Mouse (Mus musculus) myocyte (in vitro differentiated cells): ENCODE data around the gene Med29. TPM values are rescaled to one million over a fixed set of nuclear protein-coding genes. Genes with fewer than 3 reads are reported as not detected.
A peak's percentile ranks its signal among the peaks of the same experiment; 100 is the strongest.

Source experiments
- H3K27me3 ChIP-seq: one replicate; pipeline ENCODE4 v1.6.1; 2011; ENCODE audit not compliant: control insufficient read depth, insufficient read depth, insufficient read length
- H3K36me3 ChIP-seq: one replicate; pipeline ENCODE4 v1.6.1; 2011; ENCODE audit not compliant: control insufficient read depth, insufficient read depth
- H3K4me2 ChIP-seq: one replicate; pipeline ENCODE4 v1.6.1; 2011; ENCODE audit warnings: low read depth, control low read depth
- H3K4me3 ChIP-seq: one replicate; pipeline ENCODE4 v1.5.1; 2011; ENCODE audit warnings: mild to moderate bottlenecking, control low read depth, moderate library complexity
- H3K79me2 ChIP-seq: one replicate; pipeline ENCODE4 v1.6.1; 2011; ENCODE audit not compliant: control insufficient read depth, insufficient read depth
- H3ac ChIP-seq: one replicate; pipeline ENCODE4 v1.6.1; 2011; ENCODE audit not compliant: control insufficient read depth, insufficient read length
- CEBPB ChIP-seq: IDR thresholded peaks from 2 replicates; pipeline ENCODE4 v1.6.1; 2011; ENCODE audit warnings: mild to moderate bottlenecking, moderate library complexity; ENCODE audit not compliant: poor library complexity, insufficient read depth, severe bottlenecking
- E2F4 ChIP-seq: IDR thresholded peaks from one replicate; pipeline ENCODE4 v1.6.1; 2011; ENCODE audit warnings: mild to moderate bottlenecking, control low read depth, moderate library complexity; ENCODE audit not compliant: insufficient read depth
- MAX ChIP-seq: IDR thresholded peaks from one replicate; pipeline ENCODE4 v1.6.1; 2011; ENCODE audit warnings: low read depth, mild to moderate bottlenecking, control low read depth
- MYOD1 ChIP-seq, 3 experiments: IDR thresholded peaks; one replicate each; pipeline ENCODE4 v1.6.1; 2011; ENCODE audit warnings: control low read depth in 2 of 3, low read depth in 2 of 3, mild to moderate bottlenecking in 2 of 3, moderate library complexity in 1 of 3; ENCODE audit not compliant: insufficient read length in 2 of 3, control insufficient read depth in 1 of 3
- MYOG ChIP-seq, 3 experiments: IDR thresholded peaks; one replicate each; pipeline ENCODE4 v1.6.1; 2011; ENCODE audit warnings: control low read depth in 2 of 3, low read depth in 2 of 3, mild to moderate bottlenecking in 2 of 3; ENCODE audit not compliant: insufficient read length in 2 of 3, control insufficient read depth in 1 of 3, insufficient read depth in 1 of 3
- POLR2A ChIP-seq: IDR thresholded peaks from one replicate; pipeline ENCODE4 v1.6.1; 2011; ENCODE audit warnings: low read depth, mild to moderate bottlenecking, control low read depth, moderate library complexity; ENCODE audit not compliant: insufficient read length
- POLR2AphosphoS2 ChIP-seq: IDR thresholded peaks from one replicate; pipeline ENCODE4 v1.6.1; 2011; ENCODE audit warnings: low read depth, control low read depth; ENCODE audit not compliant: insufficient read length
- REST ChIP-seq: IDR thresholded peaks from one replicate; pipeline ENCODE4 v1.6.1; 2011; ENCODE audit warnings: mild to moderate bottlenecking, control low read depth, moderate library complexity; ENCODE audit not compliant: insufficient read depth, insufficient read length
- SRF ChIP-seq: IDR thresholded peaks from one replicate; pipeline ENCODE4 v1.6.1; 2011; ENCODE audit warnings: low read depth; ENCODE audit not compliant: control insufficient read depth, insufficient read length
- TCF3 ChIP-seq: IDR thresholded peaks from one replicate; pipeline ENCODE4 v1.6.1; 2011; ENCODE audit warnings: low read depth, control low read depth; ENCODE audit not compliant: insufficient read length
- USF1 ChIP-seq: IDR thresholded peaks from one replicate; pipeline ENCODE4 v1.6.1; 2011; ENCODE audit warnings: low read depth, mild to moderate bottlenecking, control low read depth, moderate library complexity
- polyA plus RNA-seq: library from polyadenylated mRNA; unstranded; fragments of >200 nt; fragmentation: generic; extraction: Trizol; gene quantifications from one replicate; pipeline ENCODE4 v1.2.1, GENCODE M21; 2012; ENCODE audit warnings: missing spikeins

The Med29 gene
- polyA plus RNA-seq, 1 experiment = 34.2 TPM

GRCm38 (mm10) chr7:28378769-28379651 lies 13.5 kb downstream of the Med29 start:
- Histone ChIP-seq H3ac (peak overlapping the region; percentile 81), H3K79me2 (peaks cover 27% of the 10 kb centered on the region), H3K36me3 (no peaks in the 10 kb centered on the region), H3K27me3 (no peaks in the 10 kb centered on the region), H3K4me3 (peak overlapping the region; percentile 96), H3K4me2 (peak overlapping the region; percentile 100)
- TF ChIP-seq CEBPB = no peak
- no peak for TF ChIP-seq MAX
- no peak for TF ChIP-seq REST
- TF ChIP-seq USF1 = no peak
- peak in 2 of 3 experiments; percentile 71 to 74 for TF ChIP-seq MYOG (IDR thresholded peaks at IDR 0.05; ENCODE audit: control insufficient read depth in 1 of 3, insufficient read depth in 1 of 3, insufficient read length in 2 of 3, low read depth in 2 of 3)
- peak; percentile 99 for TF ChIP-seq POLR2AphosphoS2
- no peak for TF ChIP-seq E2F4
- TF ChIP-seq TCF3 = no peak
- TF ChIP-seq POLR2A = peak; percentile 99
- peak; percentile 80 for TF ChIP-seq SRF
- peak in 2 of 3 experiments; percentile 51 to 74 for TF ChIP-seq MYOD1 (IDR thresholded peaks at IDR 0.05; ENCODE audit: control insufficient read depth in 1 of 3, insufficient read length in 2 of 3, low read depth in 2 of 3)

- Histone ChIP-seq H3K4me2 (peak overlapping the region; percentile 100), H3ac (peak overlapping the region; percentile 81), H3K79me2 (peaks cover 27% of the 10 kb centered on the region), H3K4me3 (peak overlapping the region; percentile 96), H3K36me3 (no peaks in the 10 kb centered on the region), H3K27me3 (no peaks in the 10 kb centered on the region)
- no peak for TF ChIP-seq SRF
- peak; percentile 25 for TF ChIP-seq POLR2A
Measured at GRCm38 (mm10) chr7:28378066-28378690, 14.3 kb downstream of the Med29 start.

- H3ac ChIP-seq = peak overlapping the region; percentile 81
- peak overlapping the region; percentile 100 for H3K4me2 ChIP-seq
- H3K79me2 ChIP-seq = peaks cover 27% of the 10 kb centered on the region
- no peaks in the 10 kb centered on the region for H3K27me3 ChIP-seq
- TF ChIP-seq MYOD1 (IDR thresholded peaks at IDR 0.05; ENCODE audit: control insufficient read depth in 1 of 3, insufficient read length in 2 of 3, low read depth in 2 of 3) = peak in 1 of 3 experiments; percentile 12
- TF ChIP-seq POLR2A = peak; percentile 19
- no peak for TF ChIP-seq E2F4
- H3K4me3 ChIP-seq = peak overlapping the region; percentile 96
- no peaks in the 10 kb centered on the region for H3K36me3 ChIP-seq
Measured at GRCm38 (mm10) chr7:28377190-28378065, 15.1 kb downstream of the Med29 start.

GRCm38 (mm10) chr7:28376011-28376771 lies 16.3 kb downstream of the Med29 start:
- peaks cover 30% of the 10 kb centered on the region for H3K79me2 ChIP-seq
- H3K36me3 ChIP-seq = no peaks in the 10 kb centered on the region
- TF ChIP-seq POLR2AphosphoS2 = peak; percentile 80
- TF ChIP-seq SRF = no peak
- TF ChIP-seq MYOG (IDR thresholded peaks at IDR 0.05; ENCODE audit: control insufficient read depth in 1 of 3, insufficient read depth in 1 of 3, insufficient read length in 2 of 3, low read depth in 2 of 3) = no peak
- peak; percentile 83 for TF ChIP-seq POLR2A
- no peak for TF ChIP-seq MYOD1 (IDR thresholded peaks at IDR 0.05; ENCODE audit: control insufficient read depth in 1 of 3, insufficient read length in 2 of 3, low read depth in 2 of 3)
- TF ChIP-seq TCF3 = no peak
- no peak for TF ChIP-seq REST
- H3K27me3 ChIP-seq = no peaks in the 10 kb centered on the region
- peak overlapping the region; percentile 96 for H3K4me3 ChIP-seq
- H3ac ChIP-seq = no peak overlapping the region
- H3K4me2 ChIP-seq = peak overlapping the region; percentile 100
